In genomic region chr12:80135173-80135572, GRCm38 (mm10) we compare ENCODE assay signal across 17 mouse cellular contexts. TPM values are rescaled to one million over a fixed set of nuclear protein-coding genes. Genes with fewer than 3 reads are reported as not detected.
A peak's percentile ranks its signal among the peaks of the same experiment; 100 is the strongest.
DNase-seq lines count a peak whose midpoint lies in the region.
"Had no signal": no experiment of that assay in that cellular context is flagged by ENCODE, and none has a peak within 500 bp of the region (broad histone marks: within the 10 kb centered on the region; RNA-seq: fewer than 3 reads in every experiment).

No protein-coding gene starts in this region.

- DNase-seq in adrenal gland, adult 2 months, result peak; percentile 31
- DNase-seq in adrenal gland, adult (ENCODE audit: inconsistent age in 2 of 2, low spot score in 1 of 2), result no peak
- peak; percentile 45 for DNase-seq in kidney, adult 11 months
- DNase-seq in kidney, adult 18-20 months, result no peak
- DNase-seq in fat pad, adult 2 months (ENCODE audit: extremely low read depth, low read depth, low spot score), result peak; percentile 68
- peak; percentile 82 for DNase-seq in lung, postnatal 25 days (ENCODE audit: low spot score)
- DNase-seq in gastrocnemius, postnatal 10 days, result no peak
- no peak for DNase-seq in kidney, postnatal 4 days
- DNase-seq: adrenal gland, postnatal 36 days; cerebellum, adult 18-20 months; cerebellum, postnatal 25 days; embryo, embryonic 11 days; gastrocnemius, adult 2 months; kidney, postnatal 14 days; left cerebral cortex, postnatal 4 days; right cerebral cortex, postnatal 4 days; thymus, postnatal 25 days had no signal

RNA-seq across cellular contexts. Expression of gene Zfp36l1, which starts 22.4 kb away (rescaled TPM):
- total RNA-seq in adrenal gland, adult 2 months (2021), result 100 to 1,000 TPM; 191 to 215 TPM
- polyA plus RNA-seq in adrenal gland, adult 2 months (2012; rRNA removed), result 458 and 470 TPM in 2 replicates
- total RNA-seq in gastrocnemius, postnatal 10 days (2021), result 10 to 100 TPM; 80.4 to 90.5 TPM

Comparison
In these comparisons a context has a peak if more than half of its experiments do, and no peak if none do; other contexts are left out.
1. DNase-seq: peak in adrenal gland, adult 2 months (single experiment), kidney, adult 11 months (single experiment), fat pad, adult 2 months (single experiment) and lung, postnatal 25 days (single experiment); none in adrenal gland, adult (0 of 2), kidney, adult 18-20 months (single experiment), gastrocnemius, postnatal 10 days (single experiment) and kidney, postnatal 4 days (0 of 2).